Mouse (Mus musculus) cerebellum, postnatal 36 days (tissue): ENCODE measurements around the gene Itgam.
A peak's percentile ranks its signal among the peaks of the same experiment; 100 is the strongest.
"Not testable (repeated sequence)": the region's sequence is repeated elsewhere in the genome, so short reads cannot be mapped to it uniquely, and the experiment has no call there.

Experiments used
- DNase-seq, 2 experiments: peaks; one replicate each; pipeline ENCODE4 v3.0.0; 2021 to 2022; ENCODE audit warnings: mixed read lengths in 2 of 2

The Itgam gene

GRCm38 (mm10) chr7:128136927-128137326, 74.5 kb downstream of the Itgam start:
- no peak for DNase-seq

DNA sequence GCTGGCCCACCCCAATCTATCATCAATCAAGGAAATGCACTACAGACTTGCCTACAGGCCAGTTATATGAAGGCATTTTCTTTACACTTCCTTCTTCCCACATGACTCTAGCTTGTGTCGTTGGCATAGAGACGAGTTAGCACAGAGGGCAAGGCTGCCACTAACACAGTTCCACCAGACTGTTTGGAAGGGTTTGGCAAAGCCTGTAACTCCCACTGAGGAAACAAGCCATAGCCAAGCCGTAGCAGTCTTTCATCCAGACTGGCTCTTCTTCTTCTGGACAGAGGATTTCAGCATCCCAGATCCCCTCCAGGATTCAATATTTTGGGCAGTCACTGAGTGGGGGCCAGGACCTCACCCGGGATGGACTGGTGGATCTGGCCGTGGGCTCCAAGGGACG, 77.2 kb downstream of the Itgam start:
- DNase-seq, result peak; percentile 21 to 30

DNA sequence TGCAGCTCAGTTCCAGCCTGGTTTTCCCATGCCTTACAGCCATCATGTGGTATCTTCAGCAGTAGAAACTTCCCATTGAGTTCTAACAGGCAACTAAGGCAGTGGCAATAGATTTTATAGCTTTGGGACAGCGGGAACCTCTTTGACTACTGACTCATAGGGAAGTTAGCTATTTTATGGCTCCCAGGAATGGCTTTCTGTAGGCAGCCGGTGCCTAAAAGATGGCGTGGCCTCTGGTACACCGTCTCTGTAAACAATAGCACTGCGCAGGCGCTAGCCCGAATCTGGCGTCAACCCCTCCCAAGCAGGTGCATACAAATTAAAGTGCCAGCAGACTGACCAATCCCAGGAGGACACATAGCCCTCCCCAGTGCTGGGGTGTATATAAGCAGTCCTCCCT, 88.5 kb downstream of the Itgam start:
- no peak for DNase-seq

GRCm38 (mm10) chr7:128154076-128154475, 91.6 kb downstream of the Itgam start, which contains the start of gene Itgad:
Itgad (plus strand) TSS chr7:128154376.
- no peak for DNase-seq

GRCm38 (mm10) chr7:128154924-128155323, 92.5 kb downstream of the Itgam start:
- no peak for DNase-seq

DNA sequence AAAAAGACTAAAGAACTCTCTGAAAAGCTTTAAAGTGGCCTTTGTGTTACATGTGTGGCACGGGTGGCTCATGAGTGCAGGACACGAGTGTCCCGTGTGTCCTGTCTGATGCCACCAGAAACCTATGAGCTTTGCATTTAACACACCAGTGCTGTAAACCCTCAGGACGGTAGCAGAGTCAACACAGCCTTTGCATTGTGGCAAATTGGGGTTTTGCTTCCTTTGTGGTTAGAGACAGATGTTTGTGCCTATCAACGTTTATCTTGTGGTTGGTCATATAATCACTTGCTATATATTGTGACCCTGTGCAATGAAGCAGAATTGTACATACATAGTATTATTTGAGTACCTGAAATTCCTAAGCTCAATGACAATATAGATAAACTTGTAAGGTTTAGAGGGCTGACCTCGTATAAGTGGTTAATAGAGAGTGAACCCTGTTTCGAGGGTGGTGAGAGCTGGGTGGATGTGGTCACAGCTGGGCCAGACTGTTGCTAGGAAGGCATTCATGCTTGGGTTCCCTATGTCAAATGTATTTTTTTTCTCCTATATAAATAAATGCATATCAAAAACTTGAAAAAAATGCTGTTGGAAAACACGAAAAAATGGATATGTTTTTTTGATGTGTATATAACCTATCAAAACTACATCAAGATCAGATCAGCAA, 96.4 kb downstream of the Itgam start:
- not testable (repeated sequence) for DNase-seq

- DNase-seq, result no peak
Observed at GRCm38 (mm10) chr7:128164001-128164400, 101.6 kb downstream of the Itgam start.

DNA sequence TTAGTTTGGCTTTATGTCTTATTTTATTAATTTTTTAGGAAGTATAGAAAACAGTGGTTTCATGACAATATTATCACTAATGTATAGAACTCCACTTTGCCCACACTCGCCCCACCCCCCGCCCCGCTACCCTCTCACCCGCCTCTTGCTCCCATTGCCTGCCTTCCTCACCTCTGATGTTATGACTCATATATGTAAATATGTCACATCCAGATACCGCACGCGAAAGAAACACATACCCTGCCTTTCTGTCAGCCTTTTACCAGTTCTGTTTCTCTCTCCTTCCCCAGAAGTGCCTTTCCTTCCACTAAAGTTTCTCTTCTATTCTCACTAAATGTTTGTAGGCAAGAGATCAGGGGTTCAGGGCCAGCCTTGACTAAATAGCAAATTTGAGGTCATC, 104.0 kb downstream of the Itgam start:
- DNase-seq, result no peak
